Mouse (Mus musculus): ENCODE data around the gene Fv1.

Fv1 gene

DNA sequence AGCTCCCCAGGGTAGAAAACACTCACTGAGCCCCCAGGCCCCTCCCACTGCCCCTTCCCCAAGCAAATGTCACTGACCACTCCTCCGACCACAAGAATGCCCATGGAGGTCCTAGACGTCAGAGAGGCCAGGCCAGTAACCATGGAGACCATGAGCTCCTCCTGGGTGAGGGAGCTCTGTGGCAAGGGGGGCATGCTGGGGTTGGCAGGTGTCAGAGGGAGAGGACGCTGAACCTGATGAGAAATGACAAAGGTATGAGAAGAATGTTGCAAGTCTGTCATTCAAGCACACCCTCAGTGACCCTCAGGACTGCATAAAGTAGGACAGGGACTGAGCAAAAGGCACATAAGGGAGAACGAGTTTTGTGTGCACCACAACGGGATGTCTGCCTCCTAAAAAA is 11.1 kb downstream of the Fv1 start:
- TF ChIP-seq GATA4 (IDR thresholded peaks at IDR 0.05; ENCODE audit: insufficient replicate concordance, low read length): no peak

DNA sequence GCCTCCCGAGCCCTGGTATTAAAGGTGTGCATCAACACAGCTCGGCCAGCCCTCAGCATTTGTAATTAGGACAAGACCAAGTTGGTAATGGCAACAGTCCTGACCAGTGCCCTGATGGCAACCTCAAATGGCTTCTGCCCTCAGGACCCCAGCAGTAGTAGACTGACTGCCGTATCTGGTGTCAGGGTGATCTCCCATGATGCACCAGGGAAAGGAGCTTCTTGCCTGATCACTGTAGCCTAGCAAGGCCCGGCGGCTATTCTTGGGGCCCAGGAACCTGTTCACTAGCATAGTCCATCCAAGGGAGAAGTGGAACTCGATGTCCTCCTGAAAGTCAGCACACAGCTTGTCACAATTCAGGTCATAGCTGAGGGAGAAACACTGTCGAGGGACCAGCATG is 13.0 kb downstream of the Fv1 start:
- no peak for TF ChIP-seq GATA4 (IDR thresholded peaks at IDR 0.05; ENCODE audit: insufficient replicate concordance, low read length)

DNA sequence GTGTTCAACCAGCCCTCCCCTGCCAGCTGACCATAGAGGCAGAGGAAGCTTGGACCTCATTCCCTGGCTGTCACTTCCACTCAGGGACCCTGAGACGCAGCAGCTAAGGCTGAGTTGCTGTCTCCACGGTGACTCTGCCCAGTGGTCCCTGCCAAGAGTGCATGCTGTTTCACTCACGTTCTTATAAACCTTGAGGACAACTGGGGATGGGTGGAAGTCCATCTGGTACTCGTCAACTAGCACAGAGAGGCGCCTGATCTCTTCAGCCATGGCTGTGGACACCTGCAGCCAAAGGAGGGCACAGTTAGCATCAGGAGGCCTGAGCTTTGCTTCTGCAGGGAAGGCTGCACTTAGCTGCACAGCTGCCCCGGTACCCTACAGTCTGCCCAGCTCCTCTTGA is 14.3 kb downstream of the Fv1 start:
- TF ChIP-seq GATA4 (IDR thresholded peaks at IDR 0.05; ENCODE audit: insufficient replicate concordance, low read length): no peak

DNA sequence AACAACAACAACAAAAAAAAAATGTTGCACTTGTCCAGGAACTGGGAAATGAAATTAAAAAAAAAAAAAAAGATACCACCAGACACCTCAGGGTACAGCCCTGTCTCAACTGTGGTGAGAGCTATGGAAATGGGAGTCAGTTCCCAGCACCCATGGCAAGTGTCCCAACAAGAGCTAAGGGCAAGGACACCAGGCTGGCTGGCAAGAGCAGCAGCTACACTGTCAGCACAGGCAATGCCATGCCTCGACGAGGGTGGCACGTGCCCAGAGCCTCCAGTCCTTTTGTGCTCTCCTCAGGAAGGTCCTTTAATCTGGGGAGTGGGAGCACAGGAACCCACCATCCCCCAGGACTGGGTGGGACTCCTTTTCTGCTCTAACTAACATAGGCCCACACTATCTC is 15.4 kb downstream of the Fv1 start:
- TF ChIP-seq GATA4 (IDR thresholded peaks at IDR 0.05; ENCODE audit: insufficient replicate concordance, low read length): no peak

DNA sequence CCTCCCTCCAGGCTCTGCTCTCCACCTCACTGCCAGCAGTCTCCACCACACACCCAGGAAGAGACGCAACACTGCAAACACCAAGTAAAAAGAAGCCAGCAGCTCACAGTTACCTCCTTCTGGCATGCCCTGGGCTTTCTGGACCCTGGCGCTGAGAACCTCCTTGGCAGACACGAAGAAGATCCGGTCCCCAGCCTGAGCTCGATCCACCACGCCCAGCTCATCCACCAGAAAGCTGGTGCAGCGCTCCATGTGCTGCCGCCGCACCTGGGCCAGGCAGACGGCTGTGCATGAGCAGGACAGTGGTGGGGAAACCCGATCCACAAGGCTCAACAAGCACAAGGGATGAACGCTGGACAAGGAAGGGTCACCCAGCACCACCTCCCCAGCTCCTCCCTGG is 17.4 kb downstream of the Fv1 start:
- no peak for TF ChIP-seq GATA4 (IDR thresholded peaks at IDR 0.05; ENCODE audit: insufficient replicate concordance, low read length)

DNA sequence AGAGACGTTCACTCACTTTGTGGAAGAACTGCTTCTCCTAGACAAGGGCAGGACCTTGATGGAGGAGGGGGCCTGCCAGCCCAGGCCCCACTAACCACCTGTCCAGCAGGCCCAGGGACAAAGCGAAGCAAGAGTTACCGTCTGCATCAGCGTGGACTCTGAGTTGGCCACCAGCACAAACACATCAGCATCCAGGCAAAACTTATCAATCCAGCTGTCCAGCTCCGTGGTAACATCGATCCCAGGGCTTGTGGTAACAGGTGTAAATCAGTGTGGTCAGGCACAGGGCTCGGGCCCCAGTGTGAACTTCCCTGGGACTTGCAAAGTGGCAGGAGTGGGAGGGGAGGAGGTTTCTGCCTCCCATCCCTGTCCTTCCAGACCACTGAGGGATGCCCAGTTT is 18.5 kb downstream of the Fv1 start:
- no peak for TF ChIP-seq GATA4 (IDR thresholded peaks at IDR 0.05; ENCODE audit: insufficient replicate concordance, low read length)

DNA sequence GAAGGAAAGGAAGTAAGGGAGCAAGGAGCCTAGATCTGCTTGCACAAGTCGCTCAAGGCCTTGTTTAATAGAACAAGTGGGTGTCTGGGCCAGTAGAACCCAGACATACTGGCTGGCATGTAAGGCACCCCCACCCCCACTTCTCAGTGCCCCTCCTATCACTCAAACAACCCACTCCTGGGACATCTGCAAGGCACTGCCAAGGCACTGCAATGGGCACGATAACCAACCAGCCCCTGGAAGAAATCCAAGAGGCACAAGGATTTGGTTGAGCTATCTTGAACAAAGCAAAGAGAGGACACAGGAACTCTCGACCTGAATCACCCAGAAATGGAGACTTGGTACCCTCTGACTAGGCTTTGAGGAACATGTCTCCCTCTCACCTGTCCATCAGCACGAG is 19.5 kb downstream of the Fv1 start:
- no peak for TF ChIP-seq GATA4 (IDR thresholded peaks at IDR 0.05; ENCODE audit: insufficient replicate concordance, low read length)

DNA sequence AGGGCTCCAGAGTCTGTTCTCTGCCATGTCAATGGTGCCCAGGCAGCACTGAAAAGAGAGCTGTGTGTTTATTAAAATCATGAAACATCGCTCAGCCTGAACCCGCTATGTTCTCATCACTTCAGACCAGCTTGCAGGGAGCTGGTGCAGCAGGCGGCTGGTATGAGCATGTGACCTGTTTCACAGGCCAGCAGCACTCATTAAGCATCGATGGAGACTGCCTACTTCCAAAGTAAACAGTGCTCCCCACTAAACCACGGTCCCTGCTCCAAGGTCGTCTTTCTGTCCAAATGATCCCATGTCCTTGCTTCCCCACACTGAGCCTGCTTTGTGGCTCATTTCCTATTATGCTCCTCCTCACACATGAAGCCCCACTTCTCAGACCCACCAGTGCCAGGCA is 21.6 kb downstream of the Fv1 start:
- TF ChIP-seq GATA4 (IDR thresholded peaks at IDR 0.05; ENCODE audit: insufficient replicate concordance, low read length): no peak

DNA sequence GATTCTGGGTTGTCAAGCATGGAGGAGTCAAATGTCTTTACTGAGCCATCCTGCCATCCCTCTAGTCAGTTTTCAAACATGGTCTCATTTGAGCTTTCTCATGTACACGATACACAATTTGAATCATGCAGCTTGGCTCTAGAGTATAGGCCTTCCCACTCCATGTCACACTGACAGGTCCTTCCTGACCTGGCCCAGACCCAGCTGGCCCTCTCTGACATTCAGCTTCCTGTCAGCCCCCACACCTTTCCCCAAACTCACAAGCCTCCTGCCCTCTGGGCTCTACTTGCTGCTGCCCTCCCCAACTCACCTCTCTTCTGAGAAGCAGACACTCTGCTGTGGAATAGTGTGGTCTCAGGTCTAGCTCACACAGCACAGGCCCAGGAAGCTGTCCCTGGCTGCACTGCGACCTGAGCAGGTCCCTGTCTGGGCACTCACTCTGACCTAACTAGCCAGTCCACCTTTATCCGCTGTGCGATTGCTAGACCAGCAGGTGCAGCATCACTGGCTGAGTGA is 27.1 kb downstream of the Fv1 start:
- no peak for TF ChIP-seq GATA4 (IDR thresholded peaks at IDR 0.05; ENCODE audit: insufficient replicate concordance, low read length)

DNA sequence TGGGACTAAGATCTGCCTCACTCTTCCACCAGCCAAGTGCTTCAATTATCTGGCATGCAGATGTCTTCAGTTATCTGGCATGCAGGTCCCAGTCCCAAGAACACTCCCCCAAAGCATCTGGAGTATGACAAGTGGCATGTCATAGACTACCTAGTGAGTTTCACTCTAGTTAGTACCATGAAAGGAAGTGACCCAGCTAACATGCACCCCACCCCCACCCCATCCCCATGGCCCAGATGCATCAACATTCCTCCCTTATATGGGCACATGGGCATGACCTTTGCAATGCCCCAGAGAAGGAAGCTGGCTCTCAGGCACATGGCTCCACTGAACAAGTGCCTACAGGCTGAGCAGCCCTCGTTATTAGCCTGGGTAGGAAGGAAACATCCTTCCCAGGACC is 27.6 kb downstream of the Fv1 start:
- no peak for TF ChIP-seq GATA4 (IDR thresholded peaks at IDR 0.05; ENCODE audit: insufficient replicate concordance, low read length)

DNA sequence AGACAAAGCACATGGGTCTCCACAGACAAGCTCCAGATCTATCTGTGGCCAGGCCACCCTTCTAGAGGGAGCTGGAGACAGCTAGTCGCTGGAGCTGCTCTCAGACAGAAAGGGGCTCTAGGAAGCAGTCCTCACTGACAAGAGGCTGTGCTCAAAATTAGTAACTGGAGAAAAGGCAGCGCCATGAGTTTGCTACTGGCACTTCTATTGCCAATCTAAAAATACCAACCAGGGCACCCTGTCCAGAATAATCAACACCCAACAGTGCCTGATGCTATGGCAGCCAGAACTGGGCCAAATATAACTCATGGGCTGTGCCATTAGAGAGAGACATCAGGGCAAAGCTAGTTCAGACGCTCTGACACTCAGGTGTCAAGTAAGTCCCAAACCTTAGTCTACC is 28.6 kb downstream of the Fv1 start:
- TF ChIP-seq GATA4 (IDR thresholded peaks at IDR 0.05; ENCODE audit: insufficient replicate concordance, low read length): no peak

DNA sequence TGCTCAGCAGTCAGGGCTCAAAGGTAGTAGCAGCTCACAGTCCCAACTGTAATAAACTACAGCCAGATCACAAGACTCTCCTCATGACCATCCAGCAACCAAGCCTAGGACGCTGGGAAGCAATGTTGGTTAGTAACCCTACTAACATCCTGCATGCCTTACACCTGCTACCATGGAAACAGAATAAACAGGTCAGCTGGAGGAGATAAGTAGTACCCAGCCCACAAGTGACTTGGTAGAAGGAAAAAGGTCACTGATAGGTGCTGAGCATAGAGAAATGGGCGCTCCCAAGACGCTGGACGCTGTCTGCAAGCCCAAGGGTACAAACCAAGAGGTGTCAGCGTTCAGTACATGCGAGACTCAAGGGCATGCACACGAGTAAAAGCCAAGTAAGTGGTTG is 31.7 kb downstream of the Fv1 start:
- TF ChIP-seq GATA4 (IDR thresholded peaks at IDR 0.05; ENCODE audit: insufficient replicate concordance, low read length): no peak

DNA sequence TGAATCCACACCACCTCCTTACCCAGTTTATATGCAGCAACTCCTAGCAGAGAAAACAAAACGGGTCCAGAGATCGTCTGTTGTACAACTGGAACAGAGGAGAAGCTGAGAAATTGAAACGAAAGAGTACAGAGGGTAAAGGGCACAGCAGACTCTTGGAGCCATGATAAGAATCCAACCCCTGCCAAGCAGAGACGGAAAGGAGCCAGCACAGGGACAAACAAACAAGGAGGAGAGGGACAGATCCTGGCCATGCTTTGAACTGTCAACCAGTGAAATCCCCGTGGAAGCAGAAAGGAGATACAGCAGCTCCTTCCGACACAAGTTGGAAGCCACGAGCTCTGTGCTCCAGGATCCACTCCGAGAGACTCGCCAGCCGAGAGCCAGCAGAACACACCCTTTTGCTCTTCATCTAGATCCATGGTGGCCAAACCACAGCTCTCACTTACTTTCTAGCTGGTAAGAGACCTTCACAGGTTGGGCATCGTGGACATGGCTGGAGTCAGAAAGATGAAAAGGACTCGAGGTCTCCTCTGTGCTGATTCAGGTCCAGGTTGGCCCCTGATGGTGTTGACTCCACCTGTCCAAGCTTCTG is 34.2 kb downstream of the Fv1 start:
- peak; percentile 29; the same call in 1 of the 2 replicates for TF ChIP-seq GATA4 (IDR thresholded peaks at IDR 0.05; ENCODE audit: insufficient replicate concordance, low read length)

DNA sequence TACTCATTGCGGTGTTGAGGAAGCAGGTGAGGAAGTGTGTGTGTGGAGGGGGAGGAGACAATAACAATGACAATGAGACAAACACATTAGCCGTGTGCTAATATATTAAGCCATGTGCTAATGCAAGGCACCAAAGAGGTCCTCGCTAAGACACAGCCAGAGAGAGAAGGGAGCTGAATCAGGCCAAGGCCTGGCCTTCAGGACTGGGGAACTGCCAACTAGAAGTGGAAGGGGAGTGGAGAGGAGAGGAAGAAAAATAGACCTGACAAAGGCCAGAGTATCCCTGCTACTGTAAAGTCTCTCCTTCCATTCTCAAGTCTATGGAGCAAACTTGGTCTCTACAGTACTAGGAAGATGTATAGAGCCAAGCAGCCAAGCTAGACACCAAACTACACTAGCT is 34.8 kb downstream of the Fv1 start:
- TF ChIP-seq GATA4 (IDR thresholded peaks at IDR 0.05; ENCODE audit: insufficient replicate concordance, low read length): no peak

DNA sequence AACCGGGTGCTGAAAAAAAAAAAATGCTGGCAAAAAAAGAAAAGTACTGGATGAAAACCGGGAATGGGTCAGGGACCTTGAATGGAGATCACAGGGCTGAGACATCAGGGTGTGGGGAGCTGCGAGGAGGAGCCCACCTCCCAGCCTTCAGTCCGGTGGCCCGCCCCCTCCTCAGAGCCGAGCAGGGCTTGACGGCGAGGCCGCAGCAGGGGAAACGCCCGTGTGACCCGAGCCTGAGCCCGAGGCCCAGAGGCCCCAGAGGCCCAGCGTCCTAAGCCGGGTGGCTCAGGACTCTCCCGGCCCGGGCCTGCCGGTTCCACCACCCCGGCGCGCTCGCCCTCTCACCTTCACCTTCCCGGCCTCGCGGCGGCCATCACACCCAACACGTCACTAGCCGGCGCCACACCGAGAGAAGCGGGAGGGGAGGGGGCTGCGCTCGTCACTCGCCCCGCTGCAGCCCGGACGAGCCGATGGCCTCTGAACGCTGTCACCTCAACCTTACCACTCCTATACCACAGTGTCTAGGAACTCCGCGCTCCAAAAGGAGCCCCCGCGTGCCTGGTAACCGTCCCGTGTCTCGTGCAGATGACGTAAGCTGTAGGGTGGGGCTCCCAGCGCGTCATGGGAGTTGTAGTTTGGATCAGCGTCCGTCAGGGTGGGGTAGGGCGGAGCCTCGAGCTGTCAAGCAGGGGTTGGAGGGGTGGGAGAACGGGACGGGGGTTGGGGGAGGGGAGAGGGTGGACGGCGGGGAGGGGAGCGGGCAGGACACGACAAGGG is 35.7 kb downstream of the Fv1 start, which contains the start of gene Mfn2:
Gene Mfn2, minus strand, starts transcription at position 392 of the 777 bp plus-strand sequence.
- TF ChIP-seq GATA4 (IDR thresholded peaks at IDR 0.05; ENCODE audit: insufficient replicate concordance, low read length): no peak

DNA sequence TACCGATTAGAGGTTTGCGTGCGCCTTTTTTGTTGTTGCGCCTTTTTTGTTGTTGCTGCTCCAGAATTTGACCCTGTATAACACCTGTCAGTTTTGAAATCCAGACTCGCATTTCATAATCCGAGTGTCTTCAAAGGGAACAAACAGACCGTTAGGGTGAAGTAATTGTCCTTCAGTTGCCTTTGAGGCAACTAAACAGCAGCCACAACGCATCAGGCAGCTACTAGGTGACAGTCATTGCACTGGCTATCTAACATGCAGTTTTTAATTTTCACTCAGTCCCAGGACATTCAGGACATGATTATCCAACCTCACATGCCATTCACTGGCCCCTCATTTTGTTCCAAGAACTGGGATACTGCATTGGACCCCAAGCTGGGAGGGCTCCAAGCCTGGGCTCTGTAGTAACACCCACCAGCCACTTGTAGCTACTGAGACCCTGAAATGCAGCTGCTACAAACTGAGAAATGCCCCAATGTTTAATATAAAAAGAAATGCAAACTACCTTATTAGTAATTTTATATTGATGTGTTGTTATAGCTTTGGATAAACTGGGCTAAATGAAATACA is 36.4 kb downstream of the Fv1 start:
- no peak for TF ChIP-seq GATA4 (IDR thresholded peaks at IDR 0.05; ENCODE audit: insufficient replicate concordance, low read length)

Data from liver, adult (tissue).